Mouse (Mus musculus) T-helper 1 cell (primary cell): Measurements from ENCODE around the gene Rack1.
"Not testable (repeated sequence)": the region's sequence is repeated elsewhere in the genome, so short reads cannot be mapped to it uniquely, and the experiment has no call there.

Source experiments
- in situ Hi-C: fragments of 300-600 bp; cut with MboI, MseI; formaldehyde crosslinking; loops from one replicate; pipeline ENCODE4 v1.15.1; 2025; ENCODE audit warnings: high pct_unique_total_duplicates

Rack1 gene

GRCm38 (mm10) chr11:48837310-48838180, 37.4 kb downstream of the Rack1 start:
- in situ Hi-C loops = no loop called here

GRCm38 (mm10) chr11:48838181-48838797, 38.2 kb downstream of the Rack1 start:
- in situ Hi-C loops = no loop called here

- in situ Hi-C loops = no loop called here
These were observed 38.9 kb downstream of the Rack1 start for GRCm38 (mm10) chr11:48838879-48839680.

- in situ Hi-C loops = no loop called here
These were observed 40.7 kb downstream of the Rack1 start for GRCm38 (mm10) chr11:48840805-48841204.

- in situ Hi-C loops = no loop called here
These were observed 41.1 kb downstream of the Rack1 start for GRCm38 (mm10) chr11:48841213-48841612.

- in situ Hi-C loops = no loop called here
These were observed 42.3 kb downstream of the Rack1 start for GRCm38 (mm10) chr11:48842378-48842792.

GRCm38 (mm10) chr11:48843202-48843601, 43.1 kb downstream of the Rack1 start:
- in situ Hi-C loops = no loop called here

GRCm38 (mm10) chr11:48844309-48844708, 44.2 kb downstream of the Rack1 start:
- in situ Hi-C loops = no loop called here

GRCm38 (mm10) chr11:48845244-48845815, 45.2 kb downstream of the Rack1 start:
- in situ Hi-C loops = no loop called here

- in situ Hi-C loops = not testable (repeated sequence)
These were observed 46.2 kb downstream of the Rack1 start for GRCm38 (mm10) chr11:48846362-48846761.

- in situ Hi-C loops = no loop called here
These were observed 46.7 kb downstream of the Rack1 start for GRCm38 (mm10) chr11:48846881-48847280.

- in situ Hi-C loops = loop anchor here (5.0 kb wide), 1 partner anchor 63 kb away; no protein-coding TSS in a partner anchor
These were observed 50.1 kb downstream of the Rack1 start for GRCm38 (mm10) chr11:48850240-48850639.

- in situ Hi-C loops = loop anchor here (5.0 kb wide), 1 partner anchor 64 kb away; no protein-coding TSS in a partner anchor
These were observed 51.3 kb downstream of the Rack1 start for GRCm38 (mm10) chr11:48851270-48851995.

GRCm38 (mm10) chr11:48852190-48852589, 52.1 kb downstream of the Rack1 start:
- in situ Hi-C loops = loop anchor here (5.0 kb wide), 1 partner anchor 65 kb away; no protein-coding TSS in a partner anchor

- in situ Hi-C loops = loop anchor here (5.0 kb wide), 1 partner anchor 66 kb away; no protein-coding TSS in a partner anchor
These were observed 52.7 kb downstream of the Rack1 start for GRCm38 (mm10) chr11:48852624-48853473.

GRCm38 (mm10) chr11:48853474-48854180, 53.5 kb downstream of the Rack1 start:
- in situ Hi-C loops = loop anchor here (5.0 kb wide), 1 partner anchor 66 kb away; no protein-coding TSS in a partner anchor
